Mouse (Mus musculus): ENCODE measurements at regions not wholly inside any gene's neighbourhood (a gene's known extent, or its start where the extent isn't known, plus 50 kb on each side); places are given as distances from the start of the nearest gene placed in this dataset.
"Not testable (repeated sequence)": the region's sequence is repeated elsewhere in the genome, so short reads cannot be mapped to it uniquely, and the experiment has no call there.

- ATAC-seq (replicated peaks; ENCODE audit: low FRiP score, low TSS enrichment, poor library complexity, severe bottlenecking): not testable (repeated sequence)
These were observed 76.0 kb downstream of the Zfp97 start for GRCm38 (mm10) chr17:17197229-17197628.

DNA sequence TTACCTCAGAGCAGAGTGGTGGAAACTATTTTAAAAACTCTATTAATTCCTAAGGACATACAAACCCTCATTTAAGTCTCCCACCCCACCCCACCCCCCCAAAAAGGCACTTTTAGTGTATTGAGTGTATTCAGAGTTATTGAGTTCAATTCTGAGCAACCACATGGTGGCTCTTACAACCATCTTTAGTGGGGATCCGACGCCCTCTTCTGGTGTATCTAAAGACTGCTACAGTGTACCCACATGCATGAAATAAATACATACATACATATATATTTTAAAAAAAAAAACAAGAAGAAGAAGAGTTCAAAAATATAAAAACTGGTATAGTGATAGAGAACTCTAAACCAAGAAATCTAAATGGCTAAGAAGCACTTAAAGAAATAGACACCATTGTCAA is 107.9 kb downstream of the Zfp97 start:
- ATAC-seq (replicated peaks; ENCODE audit: low FRiP score, low TSS enrichment, poor library complexity, severe bottlenecking): no peak

- ATAC-seq (replicated peaks; ENCODE audit: low FRiP score, low TSS enrichment, poor library complexity, severe bottlenecking): peak; percentile 100
These were observed 113.3 kb downstream of the Zfp97 start for GRCm38 (mm10) chr17:17234329-17235185.

- ATAC-seq (replicated peaks; ENCODE audit: low FRiP score, low TSS enrichment, poor library complexity, severe bottlenecking): not testable (repeated sequence)
These were observed 113.9 kb downstream of the Zfp97 start for GRCm38 (mm10) chr17:17235186-17235482.
